Mouse (Mus musculus): Measurements from ENCODE around the gene Hoxa11.
A peak's percentile ranks its signal among the peaks of the same experiment; 100 is the strongest.

Hoxa11 gene

DNA sequence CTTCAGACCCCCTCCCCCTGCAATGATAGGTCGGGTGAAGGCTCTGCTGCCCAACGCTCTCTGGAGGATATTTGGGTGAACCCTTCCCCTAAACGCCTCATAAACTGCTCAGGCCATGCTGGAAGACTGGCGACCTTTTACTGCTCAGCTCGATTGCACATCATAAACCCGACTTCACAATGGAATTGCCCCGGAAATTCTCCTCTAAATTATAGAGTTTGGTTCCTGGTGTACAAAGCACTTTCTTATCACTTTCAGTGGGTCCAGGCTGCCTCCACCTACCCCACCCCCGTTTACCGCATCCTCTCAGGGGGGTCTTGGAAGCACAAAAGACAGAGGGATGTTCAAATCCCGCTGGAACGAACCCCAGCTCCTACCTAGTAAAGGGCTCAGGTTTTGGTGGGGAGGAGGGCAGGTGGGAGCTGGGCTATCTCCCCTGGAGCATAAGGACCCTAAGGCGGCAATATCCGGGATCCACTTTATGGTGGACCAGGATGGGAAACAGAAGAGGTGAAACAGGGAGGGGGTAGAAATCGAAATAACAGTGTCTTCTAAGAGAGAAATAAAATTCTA lies 26.9 kb downstream of the Hoxa11 start:
- DNase-seq = no peak

DNA sequence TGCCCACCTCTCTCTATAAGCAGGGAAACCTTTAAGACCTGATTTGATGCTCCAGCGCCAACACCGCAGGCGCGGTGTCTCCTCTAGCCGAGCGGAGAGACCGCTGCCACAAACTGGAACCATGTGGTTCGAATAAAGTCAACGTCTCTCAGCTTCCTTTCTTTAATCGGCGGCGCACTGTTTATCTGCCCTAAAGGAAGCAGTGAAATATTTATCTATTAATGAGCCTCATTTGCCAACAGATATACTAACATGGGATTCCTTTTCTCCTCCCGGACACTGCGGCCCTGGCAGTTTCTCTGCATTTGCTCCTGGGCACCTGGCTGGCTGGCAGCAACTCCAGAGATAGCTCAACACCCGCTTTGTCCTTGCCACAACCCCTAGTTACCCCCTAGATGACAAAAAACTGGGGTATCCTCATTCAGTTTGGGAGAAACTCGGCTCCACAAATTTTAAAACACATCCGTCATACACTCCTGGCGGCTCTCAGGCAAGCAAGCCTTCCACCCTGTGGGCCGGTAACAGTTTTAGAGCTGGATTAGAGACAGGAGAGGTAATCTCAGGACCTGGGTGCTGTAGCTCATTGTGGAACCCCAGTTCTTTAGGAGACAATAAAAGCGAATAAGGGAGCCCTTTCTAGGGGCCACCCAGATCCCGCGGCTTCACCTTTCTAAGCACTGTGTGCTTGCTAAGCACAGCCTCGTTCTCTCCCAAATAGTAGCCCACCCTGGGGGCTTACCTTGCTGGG lies 27.5 kb downstream of the Hoxa11 start:
- no peak for DNase-seq

DNA sequence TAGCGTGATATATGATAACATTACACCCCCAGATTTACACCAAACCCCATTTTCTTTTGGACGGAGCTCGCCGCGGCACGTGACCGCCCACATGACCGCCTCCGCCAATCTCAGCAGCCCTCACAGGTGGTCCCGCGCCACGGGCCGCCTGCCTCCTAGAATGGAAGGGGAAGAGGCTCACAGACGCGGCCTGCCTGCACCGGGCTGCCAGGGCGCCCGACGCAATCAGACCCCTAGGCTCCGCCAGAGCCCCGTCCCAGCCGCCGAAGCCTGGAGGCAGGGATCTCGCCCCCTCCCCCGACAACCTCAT lies 28.2 kb downstream of the Hoxa11 start:
- DNase-seq = no peak

DNA sequence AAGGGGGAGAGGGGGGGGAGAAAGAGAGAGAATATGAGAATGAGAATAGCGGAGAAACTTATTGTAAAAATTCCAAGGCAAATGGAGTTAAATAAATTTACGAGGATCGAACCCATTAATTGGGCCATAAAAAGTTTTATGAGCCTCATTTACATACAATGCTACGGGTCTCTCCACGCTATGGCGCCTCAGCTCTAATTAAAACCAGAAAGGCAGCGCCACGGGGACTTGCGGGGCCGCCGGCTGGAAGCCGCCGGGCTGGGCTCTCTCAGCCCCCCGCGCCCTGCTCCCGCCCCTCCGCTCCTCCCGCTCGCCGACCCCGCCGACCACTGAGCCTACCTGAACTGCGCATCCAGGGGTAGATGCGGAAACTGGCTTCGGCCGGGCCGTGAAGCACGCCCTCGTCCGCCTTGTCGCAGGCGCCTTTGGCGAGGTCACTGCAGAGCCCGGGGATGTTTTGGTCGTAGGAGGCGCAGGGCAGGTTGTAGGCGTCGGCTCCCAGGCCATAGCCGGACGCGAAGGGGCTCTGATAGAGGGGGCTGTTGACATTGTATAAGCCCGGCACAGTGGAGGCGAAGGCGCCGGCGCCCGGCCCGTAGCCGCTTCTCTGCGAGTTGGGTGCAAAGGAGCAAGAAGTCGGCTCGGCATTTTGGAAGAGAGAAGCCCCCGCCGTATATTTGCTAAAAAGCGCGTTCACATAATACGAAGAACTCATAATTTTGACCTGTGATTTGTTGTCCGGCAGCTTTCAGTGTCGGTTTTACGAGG lies 28.7 kb downstream of the Hoxa11 start:
- no peak for DNase-seq

DNA sequence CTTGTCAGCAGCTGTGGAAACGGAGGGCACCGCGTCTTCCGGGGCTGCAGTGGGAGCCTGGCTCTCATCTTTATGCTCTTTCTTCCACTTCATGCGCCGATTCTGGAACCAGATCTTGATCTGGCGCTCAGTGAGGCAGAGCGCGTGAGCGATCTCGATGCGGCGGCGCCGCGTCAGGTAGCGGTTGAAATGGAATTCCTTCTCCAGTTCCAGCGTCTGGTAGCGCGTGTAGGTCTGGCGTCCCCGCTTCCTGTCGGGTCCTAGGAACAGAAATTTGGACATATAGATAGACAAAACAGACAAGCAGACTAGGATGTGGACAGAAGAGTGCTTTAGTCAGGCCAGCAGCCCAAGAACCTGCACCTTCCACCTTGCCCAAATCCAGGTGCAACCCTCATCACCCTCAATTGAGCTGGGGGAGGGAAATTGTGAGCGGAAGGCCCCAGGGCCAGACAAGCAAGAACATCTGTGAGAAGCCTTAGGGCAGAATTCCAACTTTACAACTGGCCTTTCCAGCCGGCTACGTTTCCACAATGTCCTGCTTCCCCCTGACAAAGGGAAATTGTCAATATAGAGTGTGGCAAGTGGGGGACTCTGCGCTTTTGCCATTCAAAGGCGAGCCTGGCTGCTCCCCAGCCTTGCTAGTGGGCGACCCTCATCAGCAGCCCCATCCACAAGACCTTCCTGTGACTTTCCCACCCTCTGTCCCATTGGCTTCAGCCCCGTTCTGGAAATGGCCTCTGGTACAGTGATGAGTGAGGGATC lies 29.7 kb downstream of the Hoxa11 start:
- DNase-seq = no peak

DNA sequence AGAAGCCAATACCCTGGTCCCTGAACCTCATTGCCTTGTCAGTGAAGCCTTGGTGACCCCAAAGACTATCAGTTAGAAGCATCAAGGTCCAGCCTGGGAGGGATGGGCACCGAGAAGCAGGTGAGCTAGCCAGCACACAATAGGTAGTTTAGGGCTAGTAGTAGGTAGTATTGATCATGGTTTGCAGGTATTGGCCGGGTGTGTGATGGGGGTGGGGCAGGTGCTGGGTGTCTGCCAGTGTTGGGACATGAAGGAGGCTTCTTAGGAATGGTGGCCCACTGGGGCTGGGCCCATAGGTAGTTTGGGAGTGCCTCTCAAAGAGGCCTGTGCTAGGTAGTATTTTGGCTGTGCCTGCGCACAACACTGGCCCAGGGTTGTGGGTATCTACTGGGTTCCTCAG lies 30.5 kb downstream of the Hoxa11 start:
- DNase-seq = no peak

DNA sequence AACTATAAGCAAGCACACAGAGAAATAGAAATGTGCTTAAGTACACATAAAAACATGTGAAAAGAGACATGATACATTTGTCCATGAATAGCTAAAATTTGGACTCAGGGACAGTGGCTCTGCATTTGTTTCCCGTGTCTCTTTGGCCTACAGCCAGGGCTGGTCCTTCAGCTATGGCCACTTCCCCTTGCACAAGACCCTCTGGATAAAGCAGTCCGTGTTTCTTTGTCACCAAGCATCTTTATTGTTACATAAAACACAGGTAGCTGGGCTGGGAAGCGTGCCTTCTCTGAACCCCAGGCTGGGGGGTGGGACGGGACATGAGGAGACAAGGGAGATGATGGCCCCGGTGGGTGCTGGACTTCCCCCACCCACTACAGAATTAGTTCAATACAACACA lies 31.3 kb downstream of the Hoxa11 start:
- no peak for DNase-seq

DNA sequence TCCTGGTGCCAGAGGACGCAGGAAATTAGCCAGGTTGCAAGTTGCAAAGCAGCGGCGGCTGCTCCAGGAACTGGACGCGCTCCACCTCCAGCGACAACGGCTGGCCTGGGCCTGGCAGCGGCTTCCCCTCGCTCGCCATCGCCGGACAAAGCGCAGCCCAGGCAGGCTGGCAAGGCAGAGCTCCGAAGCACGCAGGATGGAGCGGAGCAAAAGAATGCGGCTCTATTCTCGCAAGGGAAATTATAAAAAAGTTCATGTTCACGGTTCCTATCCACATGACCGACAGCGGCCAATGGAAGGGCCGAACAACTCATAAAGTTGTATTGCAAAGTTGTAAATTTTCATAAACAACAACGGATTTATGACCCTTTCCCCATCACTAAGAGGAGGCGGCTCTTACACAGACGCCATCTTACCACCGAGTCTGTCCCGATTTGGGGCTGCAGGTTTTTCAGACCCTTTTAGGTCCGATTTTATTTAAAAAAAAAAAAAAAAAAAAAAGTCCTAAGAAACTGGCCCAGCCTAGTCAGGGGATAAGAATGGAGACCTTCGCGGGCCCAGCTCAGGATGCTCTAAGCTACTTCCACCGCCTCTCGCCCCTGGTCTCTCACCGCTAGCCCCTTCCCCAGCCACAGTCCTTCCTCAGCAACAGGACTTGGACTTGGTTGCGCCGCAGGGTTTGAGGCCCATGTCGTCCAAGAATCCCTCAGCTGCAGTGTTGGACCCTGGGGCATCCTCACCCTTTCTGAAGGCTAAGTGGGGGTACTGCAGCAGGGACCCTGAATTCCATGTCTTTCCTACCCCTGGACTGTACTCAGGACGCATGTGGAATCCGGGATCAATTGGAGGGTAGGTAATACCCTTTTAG lies 32.3 kb downstream of the Hoxa11 start, which contains the start of the genes Hoxa3 and Gm28308:
Gene Hoxa3, minus strand, starts transcription at position 218 of the 868 bp plus-strand sequence.
Gene Gm28308, minus strand, starts transcription at position 221 of the 868 bp plus-strand sequence.
- peak in 1 of 2 experiments; percentile 28 for DNase-seq

DNA sequence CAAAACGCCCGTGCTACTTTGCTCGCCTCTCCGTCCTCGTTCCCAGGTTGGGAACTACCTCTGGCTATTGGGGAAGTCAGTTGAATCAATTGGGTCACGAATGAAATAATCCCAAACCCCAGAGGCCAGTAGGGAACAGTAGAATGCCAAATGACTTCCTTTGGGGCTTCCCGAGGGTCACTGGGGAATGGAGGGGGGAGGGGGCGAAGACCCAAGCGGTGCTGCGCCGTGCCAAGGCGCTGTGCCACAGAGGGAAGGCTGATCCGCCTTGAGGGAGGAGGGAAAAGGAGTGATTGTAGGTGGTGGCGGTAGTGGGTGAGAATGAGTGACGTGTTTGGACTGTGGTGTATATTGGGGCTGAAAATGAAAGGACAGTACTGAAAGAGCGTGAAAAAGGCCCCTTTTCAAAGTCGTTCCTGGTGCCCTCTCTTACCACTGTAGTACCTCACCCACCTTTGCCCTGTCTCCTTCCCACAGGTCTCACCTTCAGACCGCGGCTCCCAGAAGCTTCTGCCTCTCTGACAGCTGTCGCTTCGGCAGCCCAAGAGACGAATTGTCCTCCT lies 33.0 kb downstream of the Hoxa11 start:
- DNase-seq = no peak

DNA sequence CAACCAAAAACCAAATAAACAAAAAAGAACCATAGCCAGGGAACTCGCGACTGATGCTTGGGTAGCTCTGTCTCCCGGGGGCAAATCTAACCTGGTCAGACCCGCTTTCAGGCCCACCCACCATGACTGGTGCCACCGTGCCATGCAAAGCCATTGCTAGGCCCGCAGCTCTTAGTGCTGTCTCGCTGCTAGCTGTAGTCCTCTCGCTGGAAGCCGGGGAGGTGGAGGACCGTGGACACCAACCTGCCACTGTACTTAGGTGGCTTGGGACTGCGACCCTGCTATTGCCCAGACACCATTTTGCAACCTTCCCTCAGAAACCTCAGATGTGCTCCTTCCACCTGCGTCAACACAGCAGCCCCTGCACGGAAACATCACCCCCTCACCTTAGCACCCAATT lies 33.6 kb downstream of the Hoxa11 start:
- DNase-seq = peak in 1 of 2 experiments; percentile 24

DNA sequence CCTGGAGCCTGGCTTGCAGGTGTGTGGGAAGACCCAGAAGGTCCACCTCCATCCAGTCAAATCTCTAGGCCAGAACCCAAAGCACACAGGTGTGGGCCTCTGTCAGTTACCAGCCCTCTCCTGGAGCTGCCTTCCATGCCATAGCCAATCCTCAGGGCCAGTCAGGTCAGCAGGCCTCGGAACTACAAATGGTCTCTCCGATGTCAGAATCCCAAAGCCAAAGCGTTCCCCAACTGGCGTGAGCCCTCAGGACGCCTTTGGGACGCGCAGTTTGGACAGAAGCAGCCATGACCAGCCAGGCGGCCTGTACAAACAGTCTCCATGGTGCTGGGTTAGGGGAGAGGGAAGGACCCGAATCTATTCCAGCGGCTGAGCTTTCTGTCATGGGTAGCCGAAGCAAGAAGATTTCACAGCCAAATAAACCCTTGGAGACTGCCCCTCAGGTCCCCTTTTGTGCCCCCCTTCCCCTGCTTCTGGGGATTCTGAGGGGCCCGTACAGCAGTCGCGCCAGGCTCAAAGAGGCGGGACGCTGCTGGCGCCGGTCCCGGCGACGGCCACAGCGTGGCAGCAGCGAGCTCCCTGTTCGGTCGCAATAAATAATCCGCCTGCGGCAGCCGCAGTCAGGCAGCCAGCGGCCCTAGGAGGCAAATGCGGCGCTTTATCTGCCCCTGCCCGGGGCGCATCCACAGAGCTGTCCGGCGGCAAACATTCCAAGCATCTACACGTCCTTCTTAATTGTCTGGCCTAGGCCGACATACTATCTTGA lies 34.3 kb downstream of the Hoxa11 start:
- DNase-seq = peak; percentile 55 to 74

DNA sequence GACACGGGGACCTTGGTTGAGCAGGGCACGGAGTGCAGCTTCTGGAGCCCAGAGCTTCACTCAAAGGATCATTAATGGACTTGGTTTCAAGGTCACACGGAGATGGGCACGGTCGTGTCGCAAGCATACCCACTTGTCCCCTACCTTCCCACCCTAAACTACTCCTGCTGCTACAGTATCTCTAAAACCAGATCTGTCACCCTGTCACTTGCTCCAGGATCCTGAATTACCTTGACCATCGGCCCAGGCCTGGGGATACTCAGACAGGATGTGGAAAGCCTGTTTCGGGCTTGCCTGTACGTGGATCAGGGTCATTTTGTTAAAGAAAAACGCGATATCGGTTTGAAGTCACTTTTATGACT lies 35.9 kb downstream of the Hoxa11 start:
- no peak for DNase-seq

DNA sequence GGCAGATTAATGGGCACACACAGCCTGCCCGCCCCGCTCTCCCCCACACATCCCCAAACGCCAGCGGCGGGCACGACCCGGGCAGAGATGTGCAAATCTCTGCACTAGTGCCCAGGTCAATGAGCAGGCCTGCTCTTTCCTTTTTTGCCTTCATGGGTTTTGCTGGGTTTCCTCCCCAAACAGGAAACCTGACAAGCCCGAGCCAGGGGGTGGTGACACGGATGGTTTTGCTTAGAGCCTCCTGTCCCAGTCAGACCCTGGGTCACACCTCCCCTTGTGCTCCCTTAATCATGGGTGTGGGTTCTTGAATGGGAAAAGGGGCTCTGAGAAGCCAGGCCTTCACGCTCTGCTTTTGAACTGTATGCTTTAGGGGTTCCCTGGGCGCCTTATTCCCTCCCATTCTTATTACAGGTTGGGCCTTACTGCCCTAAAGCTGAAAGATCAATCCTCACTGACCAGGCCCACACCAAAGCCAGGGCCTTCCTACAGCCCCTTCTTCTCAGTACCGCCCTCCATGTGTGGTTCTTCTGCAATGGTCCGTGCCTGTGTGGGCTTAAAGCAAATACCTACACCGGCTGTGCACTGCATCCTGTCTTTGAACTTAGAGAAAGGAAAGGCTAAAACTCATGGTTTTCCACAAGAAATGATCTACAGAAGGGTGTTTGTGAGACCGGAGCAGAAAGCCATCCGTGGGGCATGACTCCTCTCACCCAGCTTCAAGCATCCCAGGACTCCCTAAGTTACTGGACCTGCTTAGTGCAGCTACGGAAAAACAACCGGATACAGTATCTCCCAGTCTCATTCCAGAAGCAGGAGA lies 36.5 kb downstream of the Hoxa11 start:
- DNase-seq = no peak

DNA sequence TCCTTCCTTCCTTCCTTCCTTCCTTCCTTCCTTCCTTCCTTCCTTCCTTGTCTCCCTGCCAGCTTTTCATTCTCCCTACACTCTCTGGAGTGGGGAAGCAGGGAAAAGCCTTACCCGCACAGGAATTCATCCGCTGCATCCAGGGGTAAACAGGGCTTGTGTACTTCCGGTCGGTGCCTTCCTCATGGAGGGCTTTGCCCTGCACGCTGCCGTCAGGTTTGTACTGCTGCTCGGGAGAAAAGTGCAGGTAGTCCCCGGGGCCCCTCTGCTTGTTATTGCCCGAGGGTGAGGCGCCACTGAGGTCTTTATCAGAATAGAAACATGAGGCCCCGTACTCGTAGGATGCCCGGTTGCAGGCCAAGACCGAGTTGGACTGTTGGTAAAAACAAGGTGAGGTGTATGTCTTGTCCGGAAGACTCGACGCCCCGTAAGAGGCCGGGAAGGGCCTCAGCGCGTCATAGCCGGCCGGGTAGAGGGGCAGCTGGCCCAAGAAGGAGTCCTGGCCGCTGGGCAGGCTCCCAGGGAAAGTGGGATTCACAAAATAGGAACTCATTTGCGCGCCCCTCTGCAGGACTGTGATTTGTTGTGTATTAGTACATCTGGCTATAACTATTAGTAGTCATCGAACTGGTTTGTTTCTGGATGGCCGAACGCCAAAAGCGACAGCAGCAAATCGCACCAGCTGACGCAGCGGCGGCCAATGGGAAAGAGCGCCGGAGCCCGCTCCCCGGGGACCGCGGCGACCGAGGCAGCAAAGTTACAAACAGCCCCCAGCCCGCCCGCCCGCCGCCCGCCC lies 37.3 kb downstream of the Hoxa11 start, which contains the start of gene Hoxa6:
Gene Hoxa6, minus strand, starts transcription at position 651 of the 796 bp plus-strand sequence.
- DNase-seq = no peak

DNA sequence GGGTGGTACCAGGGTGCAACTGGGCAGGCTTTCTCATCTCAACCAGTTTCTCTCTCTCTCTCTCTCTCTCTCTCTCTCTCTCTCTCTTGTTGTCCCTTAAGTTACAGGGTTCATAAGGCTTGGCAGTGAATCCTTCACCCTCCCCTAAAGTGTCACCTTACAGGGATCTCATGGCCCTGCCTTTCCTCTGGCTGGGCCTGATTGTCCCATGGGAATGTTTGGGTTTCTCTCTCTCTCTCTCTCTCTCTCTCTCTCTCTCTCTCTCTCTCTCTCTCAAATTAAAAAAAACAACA lies 38.0 kb downstream of the Hoxa11 start:
- DNase-seq = no peak

DNA sequence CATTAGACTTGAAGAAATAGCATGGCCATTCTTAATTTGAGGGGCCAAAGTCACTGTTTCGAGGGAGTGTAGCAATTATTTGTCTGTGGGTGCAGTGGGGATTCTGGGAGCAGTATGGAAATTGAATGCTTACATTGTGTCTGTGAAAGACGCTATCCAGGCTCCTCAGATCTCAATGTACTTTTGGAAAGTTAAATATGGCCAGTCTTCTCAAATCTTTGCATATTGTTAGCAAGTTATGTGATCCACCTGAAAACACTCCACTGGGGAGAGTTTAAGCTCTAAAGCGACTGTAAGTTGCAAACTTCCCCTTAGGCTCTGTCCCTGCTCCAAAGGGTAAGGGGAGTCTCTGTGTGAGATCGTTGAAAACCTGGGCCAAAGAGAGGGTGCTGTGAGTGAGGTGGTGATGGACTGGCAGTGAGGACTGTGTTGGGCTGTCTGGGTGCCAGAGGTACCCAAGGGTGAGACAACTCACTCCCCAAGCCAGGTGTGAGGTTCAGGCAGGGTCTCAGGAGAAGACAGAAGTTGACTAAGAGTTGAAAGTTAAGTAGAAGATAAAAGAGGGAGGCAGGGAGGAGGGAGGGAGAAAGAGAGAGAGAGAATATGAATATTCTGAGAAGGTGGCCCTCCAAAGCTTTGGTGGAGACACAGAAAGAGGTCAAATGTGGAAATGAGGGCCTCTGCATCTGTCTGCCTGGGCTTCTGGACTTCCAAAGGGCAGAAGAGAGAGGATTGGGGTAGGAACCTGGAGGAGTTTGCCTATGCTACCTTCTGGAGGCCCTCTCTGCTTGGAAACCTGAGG lies 38.5 kb downstream of the Hoxa11 start:
- no peak for DNase-seq

DNA sequence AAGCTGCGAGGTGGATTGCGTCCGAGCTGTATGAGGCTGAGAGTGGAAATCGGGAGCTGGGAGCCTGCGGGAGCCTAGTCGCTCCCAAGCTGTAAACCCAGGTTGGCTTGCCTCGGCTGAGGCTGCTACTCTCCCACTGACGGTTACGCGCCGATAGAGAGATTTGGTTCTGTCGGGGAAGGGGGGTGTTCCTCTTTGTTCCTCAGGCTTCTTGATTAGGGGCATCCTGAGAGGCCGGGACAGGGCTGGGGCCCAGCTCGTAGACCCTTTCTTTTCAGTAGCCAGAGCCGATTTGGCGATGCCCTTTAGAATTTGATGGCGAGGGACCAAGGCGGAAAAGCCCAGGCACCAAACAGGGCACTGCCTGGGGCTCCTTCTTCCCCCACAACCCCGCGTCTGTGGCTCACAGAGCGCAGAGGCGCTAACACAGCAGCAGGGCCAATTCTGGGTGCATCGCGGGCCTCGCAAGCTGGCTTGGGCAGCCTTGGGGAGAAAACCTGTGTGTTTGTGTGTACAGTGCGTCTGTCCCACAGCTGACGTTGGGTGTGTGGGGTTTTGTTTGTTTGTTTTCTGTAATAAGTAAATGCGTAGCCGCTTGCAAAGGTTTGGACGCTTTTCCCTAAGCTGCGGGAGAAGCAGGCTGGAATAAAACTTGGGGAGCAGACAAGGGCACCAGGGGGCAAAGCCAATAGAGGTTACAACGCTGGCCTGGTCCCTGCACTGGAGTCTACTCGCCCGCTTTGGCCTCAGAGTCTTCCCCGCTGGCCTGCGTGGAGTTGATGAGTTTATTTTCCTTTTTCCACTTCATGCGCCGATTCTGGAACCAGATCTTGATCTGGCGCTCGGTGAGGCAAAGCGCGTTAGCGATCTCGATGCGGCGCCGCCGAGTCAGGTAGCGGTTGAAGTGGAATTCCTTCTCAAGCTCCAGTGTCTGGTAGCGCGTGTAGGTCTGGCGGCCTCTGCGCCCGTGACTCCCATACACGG lies 39.7 kb downstream of the Hoxa11 start:
- no peak for DNase-seq

All from spleen, adult 18-20 months (tissue).